Mouse (Mus musculus): ENCODE results near the gene Syngap1.
"Not testable (repeated sequence)": the region's sequence is repeated elsewhere in the genome, so short reads cannot be mapped to it uniquely, and the experiment has no call there.

DNA sequence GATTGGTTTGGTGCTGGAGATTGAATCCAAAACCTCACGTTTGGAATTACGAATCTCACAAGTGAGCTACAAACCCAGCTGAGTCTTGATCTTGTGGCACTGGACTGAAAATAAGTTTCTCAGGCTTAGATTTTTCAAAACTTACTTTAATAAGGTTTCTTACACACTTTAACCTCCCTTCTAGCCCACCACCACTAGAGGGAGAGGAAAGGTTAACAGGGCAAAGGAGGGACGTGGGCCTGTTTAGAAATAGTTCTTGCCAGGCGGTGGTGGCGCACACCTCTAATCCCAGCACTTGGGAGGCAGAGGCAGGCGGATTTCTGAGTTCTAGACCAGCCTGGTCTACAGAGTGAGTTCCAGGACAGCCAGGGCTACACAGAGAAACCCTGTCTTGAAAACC, 36.3 kb downstream of the Syngap1 start:
- TF ChIP-seq POLR2A (IDR thresholded peaks at IDR 0.05; ENCODE audit: low read depth, low read length); CTCF (conservative IDR thresholded peaks at IDR 0.05; ENCODE audit: insufficient read depth, insufficient read length, low read depth, low read length): not testable (repeated sequence)

Data from kidney, adult 2 months (tissue).